In genomic region chr4:97569320-97569719, GRCm38 (mm10) we compare ENCODE assay signal across 27 mouse cellular contexts.
A peak's percentile ranks its signal among the peaks of the same experiment; 100 is the strongest.
DNase-seq lines count a peak whose midpoint lies in the region; ATAC-seq and TF ChIP-seq lines count a peak whose summit lies in the region.
"Had no signal": no experiment of that assay in that cellular context is flagged by ENCODE, and none has a peak within 500 bp of the region (broad histone marks: within the 10 kb centered on the region; RNA-seq: fewer than 3 reads in every experiment).

No protein-coding gene starts in this region.

- intact Hi-C loops in left cerebral cortex, postnatal 4 days (cut with DNase I), result no loop called here

- DNase-seq in CD4-positive, CD25-positive, alpha-beta regulatory T cell, adult 2 months (ENCODE audit: low read depth, low spot score), result peak; percentile 3
- peak; percentile 25 for DNase-seq in MEL-GATA-1-ER (ENCODE audit: extremely low read depth, low read depth)
- no peak for DNase-seq in liver, postnatal 0 days
- no peak for DNase-seq in left cerebral cortex, postnatal 4 days
- DNase-seq in right cerebral cortex, postnatal 25 days, result no peak
- DNase-seq: adrenal gland, adult 2 months; adrenal gland, postnatal 14 days; cerebellum, adult 11 months; cerebellum, adult 2 months; cerebellum, adult 9-11 months; cerebellum, postnatal 25 days; embryo, embryonic 11 days; gastrocnemius, postnatal 25 days; heart, adult 2 months; heart, postnatal 14 days; heart, postnatal 4 days had no signal

- ATAC-seq in hematopoietic stem cell, adult 5-6 weeks (replicated peaks in 1 of 2; ENCODE audit: insufficient read depth in 1 of 2, low FRiP score in 2 of 2, low TSS enrichment in 1 of 2, low read depth in 1 of 2, poor library complexity in 2 of 2, severe bottlenecking in 2 of 2), result peak; percentile 39 to 85; a peak in 2 of 4 replicates
- ATAC-seq in liver, postnatal 0 days, result no peak
- ATAC-seq: forebrain, embryonic 15.5 days; intestine, embryonic 15.5 days had no signal

- H3K27ac ChIP-seq in liver, postnatal 0 days (ENCODE audit: low read depth), result no peak overlapping the region
- H3K27ac ChIP-seq: embryonic facial prominence, embryonic 10.5 days; embryonic facial prominence, embryonic 13.5 days; forebrain, embryonic 12.5 days; forebrain, embryonic 15.5 days; heart, adult 2 months; heart, embryonic 10.5 days; heart, embryonic 13.5 days; hindbrain, embryonic 12.5 days; hindbrain, embryonic 15.5 days; intestine, embryonic 15.5 days had no signal

- no peaks in the 10 kb centered on the region for H3K27me3 ChIP-seq in liver, postnatal 0 days (ENCODE audit: insufficient read depth, low read length)
- H3K27me3 ChIP-seq: embryonic facial prominence, embryonic 13.5 days; forebrain, embryonic 12.5 days; forebrain, embryonic 15.5 days; heart, embryonic 13.5 days; hindbrain, embryonic 12.5 days; hindbrain, embryonic 15.5 days; intestine, embryonic 15.5 days had no signal

- TF ChIP-seq CTCF in liver, postnatal 0 days (IDR thresholded peaks at IDR 0.05; ENCODE audit: low read depth), result no peak

- no peak overlapping the region for H3K9ac ChIP-seq in liver, postnatal 0 days (replicated peaks)
- H3K9ac ChIP-seq: embryonic facial prominence, embryonic 13.5 days; forebrain, embryonic 12.5 days; forebrain, embryonic 15.5 days; heart, embryonic 13.5 days; hindbrain, embryonic 12.5 days; hindbrain, embryonic 15.5 days; intestine, embryonic 15.5 days had no signal

- H3K36me3 ChIP-seq in liver, postnatal 0 days (replicated peaks; ENCODE audit: insufficient read depth, low read length), result no peaks in the 10 kb centered on the region
- H3K36me3 ChIP-seq: embryonic facial prominence, embryonic 10.5 days; embryonic facial prominence, embryonic 13.5 days; forebrain, embryonic 15.5 days; heart, embryonic 10.5 days; heart, embryonic 13.5 days; hindbrain, embryonic 12.5 days; hindbrain, embryonic 15.5 days; intestine, embryonic 15.5 days had no signal

- 45% methylated on average over 3 of the region's 3 CpGs for WGBS in liver, postnatal 0 days (ENCODE audit: insufficient replicate concordance)

- no peaks in the 10 kb centered on the region for H3K9me3 ChIP-seq in liver, postnatal 0 days (ENCODE audit: low read length)
- H3K9me3 ChIP-seq: embryonic facial prominence, embryonic 10.5 days; embryonic facial prominence, embryonic 13.5 days; forebrain, embryonic 12.5 days; forebrain, embryonic 15.5 days; heart, embryonic 10.5 days; heart, embryonic 13.5 days; hindbrain, embryonic 12.5 days; hindbrain, embryonic 15.5 days; intestine, embryonic 15.5 days had no signal

- no peak overlapping the region for H3K4me2 ChIP-seq in liver, postnatal 0 days (ENCODE audit: low read depth, low read length)
- H3K4me2 ChIP-seq: embryonic facial prominence, embryonic 13.5 days; forebrain, embryonic 12.5 days; forebrain, embryonic 15.5 days; heart, embryonic 13.5 days; hindbrain, embryonic 12.5 days; hindbrain, embryonic 15.5 days; intestine, embryonic 15.5 days had no signal

- no peak overlapping the region for H3K4me3 ChIP-seq in liver, postnatal 0 days (ENCODE audit: low read depth, low read length)
- H3K4me3 ChIP-seq: embryonic facial prominence, embryonic 10.5 days; embryonic facial prominence, embryonic 13.5 days; erythroblast, embryonic 14.5 days; forebrain, embryonic 12.5 days; forebrain, embryonic 15.5 days; heart, adult 2 months; heart, embryonic 10.5 days; heart, embryonic 13.5 days; hindbrain, embryonic 12.5 days; hindbrain, embryonic 15.5 days; intestine, embryonic 15.5 days had no signal

- no peak for TF ChIP-seq EP300 in liver, postnatal 0 days (IDR thresholded peaks at IDR 0.05; ENCODE audit: low read depth)

- H3K4me1 ChIP-seq in liver, postnatal 0 days (ENCODE audit: insufficient read depth), result no peaks in the 10 kb centered on the region
- H3K4me1 ChIP-seq: forebrain, embryonic 12.5 days; heart, embryonic 10.5 days; heart, embryonic 13.5 days; hindbrain, embryonic 12.5 days; hindbrain, embryonic 15.5 days; intestine, embryonic 15.5 days had no signal

Comparison
In these comparisons a context has a peak if more than half of its experiments do, and no peak if none do; other contexts are left out.
1. DNase-seq: peak in CD4-positive, CD25-positive, alpha-beta regulatory T cell, adult 2 months (single experiment) and MEL-GATA-1-ER (single experiment); none in liver, postnatal 0 days (single experiment), left cerebral cortex, postnatal 4 days (single experiment) and right cerebral cortex, postnatal 25 days (single experiment).